Mouse (Mus musculus) kidney, postnatal 0 days (tissue): ENCODE data around the gene Oxt. TPM values are rescaled to one million over a fixed set of nuclear protein-coding genes. Genes with fewer than 3 reads are reported as not detected.

Experiments
- ATAC-seq: fragments of 200-750 bp; cut with Nextera tagmentation; replicated peaks from 2 replicates; pipeline ENCODE4 v1.8.0; 2017; ENCODE audit warnings: low read depth, moderate number of reproducible peaks, moderate TSS enrichment, moderate library complexity; ENCODE audit not compliant: low FRiP score
- DNase-seq: peaks from one replicate; pipeline ENCODE4 v3.0.0-alpha.2; 2016; ENCODE audit warnings: low spot score
- H3K27ac ChIP-seq: fragments of 300-500 bp; sonication (generic); 2 replicates; pipeline ENCODE4 v1.5.1; 2014; ENCODE audit warnings: mild to moderate bottlenecking
- H3K27me3 ChIP-seq: fragments of 300-500 bp; sonication (generic); 2 replicates; pipeline ENCODE4 v1.6.1; 2014; ENCODE audit warnings: low read length, mixed read lengths; ENCODE audit not compliant: insufficient read depth
- H3K36me3 ChIP-seq: fragments of 300-500 bp; sonication (generic); 2 replicates; pipeline ENCODE4 v1.6.1; 2014; ENCODE audit warnings: low read length, mixed read lengths; ENCODE audit not compliant: insufficient read depth
- H3K4me1 ChIP-seq: fragments of 300-500 bp; sonication (generic); replicated peaks from 2 replicates; pipeline ENCODE4 v1.6.1; 2014; ENCODE audit warnings: antibody characterized with exemption, low read length, mixed read lengths; ENCODE audit not compliant: insufficient read depth
- H3K4me2 ChIP-seq: fragments of 300-500 bp; sonication (generic); 2 replicates; pipeline ENCODE4 v1.6.1; 2014; ENCODE audit warnings: mild to moderate bottlenecking, low read length, moderate library complexity, mixed read lengths
- H3K4me3 ChIP-seq: fragments of 300-500 bp; sonication (generic); replicated peaks from 2 replicates; pipeline ENCODE4 v1.5.1; 2014; ENCODE audit warnings: low read depth, low read length
- H3K9ac ChIP-seq: fragments of 300-500 bp; sonication (generic); 2 replicates; pipeline ENCODE4 v1.6.1; 2014; ENCODE audit warnings: low read depth, low read length
- H3K9me3 ChIP-seq: fragments of 300-500 bp; sonication (generic); replicated peaks from 2 replicates; pipeline ENCODE4 v1.6.1; 2016; ENCODE audit warnings: low read length, inconsistent platforms, mixed read lengths
- CTCF ChIP-seq: IDR thresholded peaks from 2 replicates; pipeline ENCODE4 v1.5.1; 2016; ENCODE audit warnings: antibody characterized with exemption, low read depth, mild to moderate bottlenecking, moderate library complexity
- whole genome bisulfite sequencing: fragments of 180-500 bp; shearing (Covaris S2); extraction: QIAGEN DNeasy Blood & Tissue Kit; methylation state at CpG from one replicate; pipeline ENCODE4 v1.1.7; 2014; 5-methylcytosine and 5-hydroxymethylcytosine counted together
- polyA plus RNA-seq: library from polyadenylated mRNA; unstranded; fragments of >200 nt; fragmentation: Nextera tagmentation; extraction: Ambion mirVana; gene quantifications from 2 replicates; pipeline ENCODE4 v1.2.1, GENCODE M21; 2015

Gene Oxt
- polyA plus RNA-seq, 1 experiment from 2014 or later = 0.63 TPM

- WGBS = 86% methylated on average over 6 of the region's 6 CpGs
- no peaks in the 10 kb centered on the region for H3K9me3 ChIP-seq
- no peak overlapping the region for H3K27ac ChIP-seq
- H3K9ac ChIP-seq = no peak overlapping the region
- ATAC-seq (no peak), DNase-seq (no peak)
- 0 out of 2 replicates have a peak, but pooled peaks cover 12% of the 10 kb centered on the region for H3K27me3 ChIP-seq
- no peak overlapping the region for H3K4me3 ChIP-seq
- 0 out of 2 replicates have a peak, but pooled peaks cover 1% of the 10 kb centered on the region for H3K36me3 ChIP-seq
- no peak for TF ChIP-seq CTCF
- H3K4me2 ChIP-seq = no peak overlapping the region
- H3K4me1 ChIP-seq = peaks cover 1% of the 10 kb centered on the region; the same call in 1 of the 2 replicates
Measured at GRCm38 (mm10) chr2:130586016-130586415, 10.0 kb downstream of the Oxt start.

GRCm38 (mm10) chr2:130588373-130588772 is 12.4 kb downstream of the Oxt start:
- Histone ChIP-seq H3K27me3 (no peaks in the 10 kb centered on the region), H3K4me3 (no peak overlapping the region), H3K9me3 (no peaks in the 10 kb centered on the region), H3K9ac (no peak overlapping the region), H3K27ac (no peak overlapping the region), H3K4me2 (no peak overlapping the region), H3K4me1 (no peaks in the 10 kb centered on the region), H3K36me3 (peaks cover 9% of the 10 kb centered on the region)
- no peak for TF ChIP-seq CTCF
- ATAC-seq (no peak), DNase-seq (no peak)
- WGBS = 82% methylated on average over 2 of the region's 2 CpGs

- Histone ChIP-seq H3K27ac (no peak overlapping the region), H3K9me3 (no peaks in the 10 kb centered on the region), H3K27me3 (no peaks in the 10 kb centered on the region), H3K9ac (no peak overlapping the region), H3K36me3 (peaks cover 9% of the 10 kb centered on the region), H3K4me1 (no peaks in the 10 kb centered on the region), H3K4me3 (no peak overlapping the region), H3K4me2 (no peak overlapping the region)
- WGBS = 68% methylated on average over 4 of the region's 4 CpGs
- no peak for TF ChIP-seq CTCF
- DNase-seq (no peak), ATAC-seq (no peak)
Measured at GRCm38 (mm10) chr2:130589157-130589556, 13.2 kb downstream of the Oxt start.

- H3K4me2 ChIP-seq = no peak overlapping the region
- peaks cover 9% of the 10 kb centered on the region for H3K36me3 ChIP-seq
- ATAC-seq = no peak
- no peaks in the 10 kb centered on the region for H3K9me3 ChIP-seq
- TF ChIP-seq CTCF = no peak
- no peak overlapping the region for H3K9ac ChIP-seq
- H3K4me1 ChIP-seq = no peaks in the 10 kb centered on the region
- no peaks in the 10 kb centered on the region for H3K27me3 ChIP-seq
- WGBS = 90% methylated on average over 2 of the region's 2 CpGs
- H3K4me3 ChIP-seq = no peak overlapping the region
- DNase-seq = no peak
- no peak overlapping the region for H3K27ac ChIP-seq
Measured at GRCm38 (mm10) chr2:130589761-130590160, 13.8 kb downstream of the Oxt start.

GRCm38 (mm10) chr2:130591016-130591415 is 15.0 kb downstream of the Oxt start:
- 80% methylated on average over 2 of the region's 2 CpGs for WGBS
- DNase-seq (no peak), ATAC-seq (no peak)
- no peak for TF ChIP-seq CTCF
- H3K27ac ChIP-seq = no peak overlapping the region
- H3K4me2 ChIP-seq = no peak overlapping the region
- no peak overlapping the region for H3K4me3 ChIP-seq
- H3K4me1 ChIP-seq = no peaks in the 10 kb centered on the region
- no peaks in the 10 kb centered on the region for H3K27me3 ChIP-seq
- no peak overlapping the region for H3K9ac ChIP-seq
- H3K36me3 ChIP-seq = peaks cover 12% of the 10 kb centered on the region
- no peaks in the 10 kb centered on the region for H3K9me3 ChIP-seq

GRCm38 (mm10) chr2:130595596-130595995 is 19.6 kb downstream of the Oxt start:
- ATAC-seq = no peak
- DNase-seq = no peak
- H3K9ac ChIP-seq = no peak overlapping the region
- peaks cover 35% of the 10 kb centered on the region for H3K36me3 ChIP-seq
- WGBS = 91% methylated on average over 1 of the region's 1 CpGs
- H3K4me1 ChIP-seq = no peaks in the 10 kb centered on the region
- H3K4me2 ChIP-seq = no peak overlapping the region
- H3K27ac ChIP-seq = no peak overlapping the region
- no peak overlapping the region for H3K4me3 ChIP-seq
- H3K9me3 ChIP-seq = no peaks in the 10 kb centered on the region
- no peak for TF ChIP-seq CTCF
- no peaks in the 10 kb centered on the region for H3K27me3 ChIP-seq

GRCm38 (mm10) chr2:130597601-130598010 is 21.6 kb downstream of the Oxt start:
- ATAC-seq = no peak

More at GRCm38 (mm10) chr2:130597601-130598010, 21.6 kb downstream of the Oxt start:
- no peaks in the 10 kb centered on the region for H3K27me3 ChIP-seq
- H3K4me3 ChIP-seq = no peak overlapping the region
- H3K36me3 ChIP-seq = peaks cover 35% of the 10 kb centered on the region
- H3K9me3 ChIP-seq = no peaks in the 10 kb centered on the region
- 8% methylated on average over 1 of the region's 1 CpGs for WGBS
- H3K27ac ChIP-seq = no peak overlapping the region
- H3K4me1 ChIP-seq = no peaks in the 10 kb centered on the region
- H3K4me2 ChIP-seq = no peak overlapping the region
- H3K9ac ChIP-seq = no peak overlapping the region
- DNase-seq = peak; percentile 78
- TF ChIP-seq CTCF = peak; percentile 73
